In genomic region chr14:20791511-20792242, GRCm38 (mm10) we compare ENCODE assay signal across 9 mouse cellular contexts. TPM values are rescaled to one million over a fixed set of nuclear protein-coding genes. Genes with fewer than 3 reads are reported as not detected.
DNase-seq lines count a peak whose midpoint lies in the region; ATAC-seq and TF ChIP-seq lines count a peak whose summit lies in the region.
"Had no signal": no experiment of that assay in that cellular context is flagged by ENCODE, and none has a peak within 500 bp of the region (broad histone marks: within the 10 kb centered on the region; RNA-seq: fewer than 3 reads in every experiment).

No protein-coding gene starts in this region.

- H3K4me1 ChIP-seq in kidney, embryonic 14.5 days (ENCODE audit: control insufficient read depth, insufficient read depth, low read length): peaks cover 10% of the 10 kb centered on the region
- peaks cover 6% of the 10 kb centered on the region; the same call in 1 of the 2 replicates for H3K4me1 ChIP-seq in kidney, adult 2 months (ENCODE audit: control insufficient read depth, insufficient read depth, low read length)
- peaks cover 41% of the 10 kb centered on the region for H3K4me1 ChIP-seq in embryonic facial prominence, embryonic 12.5 days

- 83% methylated on average over 16 of the region's 16 CpGs for WGBS in kidney, embryonic 14.5 days
- WGBS in kidney, adult 2 months: 81% methylated on average over 16 of the region's 16 CpGs
- WGBS in embryonic facial prominence, embryonic 12.5 days: 66% methylated on average over 16 of the region's 16 CpGs

- TF ChIP-seq CTCF in kidney, adult 2 months (conservative IDR thresholded peaks at IDR 0.05; ENCODE audit: insufficient read depth, insufficient read length, low read depth, low read length): no peak

- no peak overlapping the region for H3K4me3 ChIP-seq in kidney, embryonic 14.5 days (ENCODE audit: low read length)
- H3K4me3 ChIP-seq in kidney, adult 2 months (ENCODE audit: insufficient read depth, low read depth, low read length): no peak overlapping the region
- 0 out of 2 replicates have a peak overlapping the region, but pooled peaks have one; percentile 89 for H3K4me3 ChIP-seq in embryonic facial prominence, embryonic 12.5 days

- H3K27ac ChIP-seq in kidney, embryonic 14.5 days (ENCODE audit: low read depth, low read length): no peak overlapping the region
- H3K27ac ChIP-seq in kidney, adult 2 months (ENCODE audit: insufficient read depth, low read depth, low read length): no peak overlapping the region
- H3K27ac ChIP-seq in embryonic facial prominence, embryonic 12.5 days: no peak overlapping the region

- H3K9me3 ChIP-seq in kidney, embryonic 14.5 days (ENCODE audit: control insufficient read depth, low read length): no peaks in the 10 kb centered on the region
- H3K9me3 ChIP-seq in embryonic facial prominence, embryonic 12.5 days: no peaks in the 10 kb centered on the region

- no peak for TF ChIP-seq POLR2A in kidney, adult 2 months (IDR thresholded peaks at IDR 0.05; ENCODE audit: low read depth, low read length)

- no peak for ATAC-seq in kidney, embryonic 14.5 days (ENCODE audit: low FRiP score, low TSS enrichment)
- no peak for ATAC-seq in embryonic facial prominence, embryonic 12.5 days (ENCODE audit: insufficient number of reproducible peaks, insufficient read depth, low FRiP score, low TSS enrichment)
- peak; percentile 29; the same call in 1 of the 2 replicates for ATAC-seq in megakaryocyte progenitor cell, adult 5-6 weeks (replicated peaks; ENCODE audit: poor library complexity)

- H3K9ac ChIP-seq in kidney, embryonic 14.5 days (ENCODE audit: low read depth, low read length): 0 out of 2 replicates have a peak overlapping the region, but pooled peaks have one; percentile 4
- peak overlapping the region; percentile 10; the same call in 1 of the 2 replicates for H3K9ac ChIP-seq in embryonic facial prominence, embryonic 12.5 days

- H3K4me2 ChIP-seq in kidney, embryonic 14.5 days (replicated peaks; ENCODE audit: low read depth, low read length): no peak overlapping the region
- peak overlapping the region; percentile 90 for H3K4me2 ChIP-seq in embryonic facial prominence, embryonic 12.5 days (replicated peaks)

- H3K27me3 ChIP-seq in kidney, embryonic 14.5 days (ENCODE audit: control insufficient read depth, insufficient read depth, low read length): no peaks in the 10 kb centered on the region
- no peaks in the 10 kb centered on the region for H3K27me3 ChIP-seq in kidney, adult 2 months (replicated peaks; ENCODE audit: control insufficient read depth, insufficient read depth, low read length)
- H3K27me3 ChIP-seq in embryonic facial prominence, embryonic 12.5 days: no peaks in the 10 kb centered on the region

- peaks cover 41% of the 10 kb centered on the region for H3K36me3 ChIP-seq in kidney, embryonic 14.5 days (ENCODE audit: control insufficient read depth, insufficient read depth, low read length)
- H3K36me3 ChIP-seq in kidney, adult 2 months (ENCODE audit: control insufficient read depth, insufficient read depth, low read length): no peaks in the 10 kb centered on the region
- peaks cover 43% of the 10 kb centered on the region for H3K36me3 ChIP-seq in embryonic facial prominence, embryonic 12.5 days

- no peak for DNase-seq in kidney, adult 2 months
- peak; percentile 19 to 25 for DNase-seq in B cell, adult 2 months
- no peak for DNase-seq in frontal cortex, postnatal 14 days (ENCODE audit: low spot score in 2 of 2)
- DNase-seq in ovary, postnatal 36 days (ENCODE audit: low spot score): no peak
- no peak for DNase-seq in left cerebral cortex, adult 8-10 months (ENCODE audit: low spot score in 2 of 2)
- DNase-seq: cerebellum, adult 11 months had no signal

RNA-seq across cellular contexts. Expression of gene Camk2g, which starts 2.2 kb away (rescaled TPM):
- polyA plus RNA-seq in kidney, embryonic 14.5 days (2014; fragmentation: Nextera tagmentation; extraction: Ambion mirVana): 33.6 and 50.2 TPM in 2 replicates
- 15.4 and 16.0 TPM in 2 replicates for polyA plus RNA-seq in kidney, adult 2 months (2012; rRNA removed)
- 68.7 and 76.5 TPM in 2 replicates for polyA plus RNA-seq in embryonic facial prominence, embryonic 12.5 days (2016; fragmentation: Nextera tagmentation; extraction: Ambion mirVana)
- 22.9 and 29.1 TPM in 2 replicates for total RNA-seq in megakaryocyte progenitor cell, adult 5-6 weeks (2015)
- 47.5 and 52.5 TPM in 2 replicates for total RNA-seq in megakaryocyte progenitor cell, adult 5-6 weeks (2017)
- 100 to 1,000 TPM; 341 to 406 (median 386) TPM for total RNA-seq in left cerebral cortex, adult 8-10 months (2022)

RNA-seq across cellular contexts. Expression of gene Plau, which starts 44.8 kb away (rescaled TPM):
- polyA plus RNA-seq in kidney, embryonic 14.5 days (2014; fragmentation: Nextera tagmentation; extraction: Ambion mirVana): 3.7 and 4.2 TPM in 2 replicates
- 261 and 276 TPM in 2 replicates for polyA plus RNA-seq in kidney, adult 2 months (2012; rRNA removed)
- polyA plus RNA-seq in embryonic facial prominence, embryonic 12.5 days (2016; fragmentation: Nextera tagmentation; extraction: Ambion mirVana): 0.99 and 1.2 TPM in 2 replicates
- total RNA-seq in megakaryocyte progenitor cell, adult 5-6 weeks (2015): 3.4 TPM in 2 replicates
- total RNA-seq in megakaryocyte progenitor cell, adult 5-6 weeks (2017): 6.9 and 7.6 TPM in 2 replicates
- total RNA-seq in left cerebral cortex, adult 8-10 months (2022): 10 to 100 TPM in 2 of 4 experiments, 1 to 10 TPM in 2; 6.6 to 19.8 (median 10.3) TPM

RNA-seq across cellular contexts. Expression of gene Ndst2, which starts 57.3 kb away (rescaled TPM):
- polyA plus RNA-seq in kidney, embryonic 14.5 days (2014; fragmentation: Nextera tagmentation; extraction: Ambion mirVana): 21.3 and 32.1 TPM in 2 replicates
- polyA plus RNA-seq in kidney, adult 2 months (2012; rRNA removed): 28.7 and 31.4 TPM in 2 replicates
- 34.7 and 35.1 TPM in 2 replicates for polyA plus RNA-seq in embryonic facial prominence, embryonic 12.5 days (2016; fragmentation: Nextera tagmentation; extraction: Ambion mirVana)
- 21.2 and 30.7 TPM in 2 replicates for total RNA-seq in megakaryocyte progenitor cell, adult 5-6 weeks (2015)
- total RNA-seq in megakaryocyte progenitor cell, adult 5-6 weeks (2017): 6.6 and 8.5 TPM in 2 replicates
- total RNA-seq in left cerebral cortex, adult 8-10 months (2022): 10 to 100 TPM; 17.3 to 22.4 (median 20.1) TPM

Comparison
In these comparisons a context has a peak if more than half of its experiments do, and no peak if none do; other contexts are left out.
1. RNA of gene Plau, which starts 44.8 kb away (polyA plus RNA-seq): 261 to 276 TPM in kidney, adult 2 months; 3.7 to 4.2 TPM in kidney, embryonic 14.5 days and 0.99 to 1.2 TPM in embryonic facial prominence, embryonic 12.5 days; every median in the first group is over 10 times any median in the second.
2. DNase-seq: peak in B cell, adult 2 months (2 of 2); none in kidney, adult 2 months (single experiment), frontal cortex, postnatal 14 days (0 of 2), ovary, postnatal 36 days (single experiment) and left cerebral cortex, adult 8-10 months (0 of 2).